Mouse (Mus musculus) layer of hippocampus, postnatal 25 days (tissue): ENCODE results near the gene Crot. TPM values are rescaled to one million over a fixed set of nuclear protein-coding genes. Genes with fewer than 3 reads are reported as not detected.
"Not testable (repeated sequence)": the region's sequence is repeated elsewhere in the genome, so short reads cannot be mapped to it uniquely, and the experiment has no call there.

Experiments
- DNase-seq, 2 experiments: peaks; one replicate each; pipeline ENCODE4 v3.0.0; 2022; ENCODE audit warnings: mixed read lengths in 2 of 2, low spot score in 1 of 2; ENCODE audit errors: extremely low spot score in 1 of 2
- total RNA-seq, 2 experiments: library from RNA; stranded (reverse); gene quantifications; 2 replicates each; pipeline ENCODE4 v1.2.3; 2021

The Crot gene
- total RNA-seq = 10 to 100 TPM; 23.8 to 25.2 TPM

DNA sequence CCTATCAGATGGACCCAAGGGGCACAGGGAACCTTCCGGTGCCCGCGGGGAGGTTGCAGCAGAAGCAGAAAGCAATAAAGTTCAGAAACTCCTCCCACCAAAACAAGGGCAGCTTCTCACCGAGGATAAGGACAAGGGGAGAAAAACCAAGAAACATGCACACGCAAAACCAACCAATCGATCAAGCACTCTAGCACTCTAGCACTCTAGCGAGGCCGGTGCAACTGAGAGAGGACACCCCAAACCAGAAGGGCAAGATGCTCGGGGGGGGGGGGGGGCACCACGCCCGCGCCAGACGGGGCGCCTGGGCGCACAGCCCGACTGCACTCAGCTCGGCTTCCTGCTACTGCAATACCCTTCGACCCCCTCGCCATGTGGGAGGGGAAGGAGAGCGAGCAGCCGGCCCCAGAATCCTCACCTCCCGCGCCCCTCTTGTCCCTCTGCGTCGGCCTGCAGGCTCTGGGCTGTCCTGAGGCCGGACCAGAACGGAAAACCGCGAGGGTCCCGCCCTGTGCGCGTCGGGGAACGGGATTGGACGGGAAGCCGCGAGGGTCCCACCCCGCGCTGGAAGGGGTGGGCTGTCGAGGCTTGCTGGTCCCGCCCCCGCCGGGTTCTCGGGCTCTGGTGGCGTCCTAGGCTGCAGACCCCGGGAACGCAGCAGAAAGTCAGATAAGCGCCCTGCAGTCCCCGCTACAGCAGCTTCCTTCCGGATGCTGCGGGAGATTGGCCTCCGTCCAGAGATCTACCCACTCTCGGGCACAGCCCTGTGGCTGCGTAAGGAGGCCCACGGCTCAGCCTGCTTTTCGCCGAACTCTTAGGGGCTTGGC lies at the start of gene Crot:
Crot (minus strand) TSS at position 639 of the 827 bp plus-strand sequence.
- peak; percentile 84 to 87 for DNase-seq

DNA sequence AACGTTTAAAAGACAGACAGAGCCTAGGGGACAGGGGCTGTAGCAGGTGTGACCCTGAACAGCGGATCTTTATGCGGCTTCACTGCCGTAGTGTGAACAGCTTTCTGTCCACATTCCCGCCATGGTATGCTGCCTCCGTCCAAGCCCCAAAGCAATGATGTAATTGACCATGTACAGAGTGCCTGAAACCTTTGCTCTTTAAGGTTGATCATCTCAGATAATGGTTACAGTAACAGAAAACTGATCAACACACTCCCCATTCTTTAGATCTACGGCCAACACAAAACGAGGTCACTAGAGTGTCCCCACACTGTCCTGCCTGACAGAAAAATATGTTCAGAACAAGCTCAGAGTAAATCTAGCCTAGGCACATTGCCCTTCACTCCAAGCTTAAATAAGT lies 48.8 kb upstream of the Crot start:
- no peak for DNase-seq

DNA sequence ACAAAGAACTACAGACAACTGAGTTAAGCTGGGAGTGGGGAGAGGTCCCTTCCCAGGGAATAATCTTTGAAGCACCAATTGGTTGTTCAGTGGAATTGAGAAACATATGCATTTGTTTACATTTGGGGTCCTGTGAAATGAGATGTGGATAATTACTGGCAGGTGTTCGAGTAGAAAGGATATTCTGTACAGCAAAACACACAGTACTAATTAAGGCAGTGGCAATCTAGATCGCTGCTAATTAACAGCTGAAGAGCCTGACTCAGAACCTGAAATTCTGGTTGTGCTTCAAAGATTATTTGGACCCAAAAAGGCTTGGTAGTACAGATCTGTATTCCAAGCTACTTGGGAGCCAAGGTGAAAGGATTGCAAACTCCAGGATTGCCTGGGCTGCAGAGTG lies 47.7 kb upstream of the Crot start:
- DNase-seq = no peak

DNA sequence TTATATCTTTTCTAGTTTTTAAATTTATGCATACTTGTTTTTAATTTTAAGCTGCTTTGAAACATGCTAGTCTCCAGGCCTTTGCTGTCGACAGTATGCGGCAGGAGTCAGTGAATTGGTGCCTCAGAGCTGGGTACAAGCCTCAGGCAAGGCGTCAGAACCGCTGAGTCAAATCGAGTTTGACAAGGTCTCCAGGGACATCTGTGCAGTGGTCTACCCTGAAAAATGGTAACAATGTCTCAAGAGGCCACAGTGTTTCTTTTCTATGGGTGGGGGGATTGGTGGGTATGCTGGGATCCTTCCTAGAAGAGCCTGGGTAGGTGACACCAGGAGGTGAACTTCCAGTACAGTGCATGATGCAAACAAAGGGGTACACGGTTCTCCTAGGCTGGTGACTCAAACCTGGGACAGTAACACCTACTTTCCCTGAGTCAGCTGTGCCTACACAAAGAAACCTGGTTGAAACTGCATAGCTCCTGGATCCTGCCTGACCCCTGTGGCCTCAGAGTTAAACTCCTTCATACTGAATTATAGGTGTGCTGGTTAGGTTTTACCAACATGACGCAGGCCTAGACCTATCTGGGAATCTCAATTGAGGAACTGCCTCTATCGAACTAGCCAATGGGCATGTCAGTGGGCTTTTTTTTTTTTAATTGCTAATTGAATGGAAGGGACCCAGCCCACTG lies 46.6 kb upstream of the Crot start:
- no peak for DNase-seq

- DNase-seq = no peak
Measured at GRCm38 (mm10) chr5:9042721-9043416, 45.7 kb upstream of the Crot start.

DNA sequence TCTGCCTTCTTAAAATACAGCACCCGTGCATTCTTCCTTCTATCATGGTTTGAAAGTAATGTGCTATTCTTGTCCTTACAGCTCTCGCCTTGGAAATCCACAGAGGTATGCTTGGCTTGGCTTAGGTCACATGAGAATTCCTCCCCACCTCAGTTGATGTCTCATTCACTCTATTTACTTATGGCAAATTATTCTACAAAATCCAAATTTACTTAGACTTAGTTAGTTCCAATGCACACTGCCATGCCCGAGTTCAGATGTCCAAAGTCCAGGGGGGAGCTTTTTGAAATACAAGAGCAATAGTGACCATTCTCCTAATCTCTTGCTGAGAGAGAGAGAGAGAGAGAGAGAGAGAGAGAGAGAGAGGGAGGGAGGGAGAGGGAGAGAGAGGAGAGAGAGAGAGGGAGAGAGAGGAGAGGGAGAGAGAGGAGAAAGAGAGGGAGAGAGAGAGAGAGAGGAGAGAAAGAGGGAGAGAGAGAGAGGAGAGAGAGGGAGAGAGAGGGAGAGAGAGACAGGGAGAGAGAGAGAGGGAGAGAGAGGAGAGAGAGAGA lies 43.6 kb upstream of the Crot start:
- no peak for DNase-seq

GRCm38 (mm10) chr5:9039978-9040377 lies 42.9 kb upstream of the Crot start:
- DNase-seq = no peak

DNA sequence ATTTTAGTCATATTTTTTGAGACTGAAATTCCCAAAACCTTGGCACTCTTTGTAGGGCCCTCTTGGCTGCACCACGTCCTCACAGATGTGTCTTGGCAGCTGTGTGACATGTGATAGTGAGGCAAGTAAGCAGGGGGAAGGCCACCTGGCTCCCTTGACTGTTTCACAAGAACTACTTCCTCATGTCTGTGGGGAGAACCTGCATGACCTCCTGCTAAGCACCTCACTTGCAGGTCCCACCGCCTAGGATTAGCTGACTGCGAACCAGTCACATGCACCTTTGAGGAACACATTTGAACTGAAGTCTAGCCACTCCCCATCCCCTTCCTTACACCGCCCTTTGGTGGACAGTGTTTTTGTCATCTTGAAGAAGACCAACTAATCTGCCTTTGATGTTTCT lies 40.2 kb upstream of the Crot start:
- DNase-seq = no peak

GRCm38 (mm10) chr5:9035457-9035856 lies 38.3 kb upstream of the Crot start:
- no peak for DNase-seq

GRCm38 (mm10) chr5:9034535-9034934 lies 37.4 kb upstream of the Crot start:
- DNase-seq = no peak

DNA sequence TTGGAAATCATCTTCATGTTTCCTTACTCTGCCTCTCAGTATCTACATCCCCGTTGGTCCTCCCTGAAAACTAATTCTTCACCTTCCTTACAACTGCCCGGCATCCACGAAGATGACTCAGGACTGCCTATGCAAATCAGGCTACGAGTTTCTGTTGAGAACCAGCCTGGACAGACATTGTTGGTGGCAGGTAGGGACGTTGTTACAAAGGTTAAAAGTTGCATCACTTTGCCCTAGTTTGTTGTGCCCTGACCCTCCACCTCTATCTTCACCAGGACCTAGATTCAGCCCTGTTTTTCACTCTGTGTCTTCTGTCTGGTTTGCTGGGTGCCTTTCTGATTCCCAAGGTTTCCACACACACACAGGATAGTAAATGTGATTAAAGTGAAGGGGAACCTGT lies 36.7 kb upstream of the Crot start:
- no peak for DNase-seq

DNA sequence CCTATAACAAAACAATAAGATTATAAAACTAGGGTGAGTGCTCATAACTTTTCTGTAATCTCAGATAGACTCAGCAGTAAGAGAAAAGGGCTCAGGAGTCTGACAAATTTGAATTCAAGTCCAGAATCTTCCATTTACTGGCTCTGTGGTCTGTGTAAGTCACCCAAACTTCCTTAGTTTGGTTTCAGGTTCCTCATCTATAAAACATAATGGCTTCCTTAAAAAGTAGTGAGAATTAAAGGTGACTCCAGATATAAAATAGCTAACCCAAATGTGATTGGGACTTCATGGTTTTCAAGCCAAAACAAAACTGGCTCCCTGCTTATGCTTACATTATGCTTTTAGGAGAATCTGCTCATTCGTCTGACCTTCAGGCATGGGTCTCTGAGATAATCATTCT lies 35.5 kb upstream of the Crot start:
- no peak for DNase-seq

- no peak for DNase-seq
Measured at GRCm38 (mm10) chr5:9032101-9032590, 35.0 kb upstream of the Crot start.

- no peak for DNase-seq
Measured at GRCm38 (mm10) chr5:9028266-9028841, 31.2 kb upstream of the Crot start.

- no peak for DNase-seq
Measured at GRCm38 (mm10) chr5:9015352-9015751, 18.2 kb upstream of the Crot start.

GRCm38 (mm10) chr5:9014774-9015173 lies 17.6 kb upstream of the Crot start:
- no peak for DNase-seq

DNA sequence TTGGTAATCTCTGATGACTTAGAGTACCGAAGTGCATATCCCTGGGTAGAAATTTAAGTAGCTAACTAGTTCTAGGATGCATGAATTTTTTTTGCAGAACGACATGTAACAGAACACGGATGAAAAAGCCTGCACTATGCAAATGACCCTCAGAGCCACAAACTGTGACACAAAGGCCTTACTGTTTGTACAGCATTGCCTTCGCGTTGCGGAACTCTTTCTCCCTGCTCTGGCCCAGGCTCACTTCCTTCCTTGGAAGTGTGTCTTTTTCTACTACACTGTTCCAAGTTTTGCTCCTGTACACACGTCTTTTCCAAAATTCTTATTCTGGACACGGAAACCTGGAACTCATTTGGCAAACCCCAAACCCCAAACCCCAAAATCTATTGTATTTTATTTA lies 14.2 kb upstream of the Crot start:
- no peak for DNase-seq

DNA sequence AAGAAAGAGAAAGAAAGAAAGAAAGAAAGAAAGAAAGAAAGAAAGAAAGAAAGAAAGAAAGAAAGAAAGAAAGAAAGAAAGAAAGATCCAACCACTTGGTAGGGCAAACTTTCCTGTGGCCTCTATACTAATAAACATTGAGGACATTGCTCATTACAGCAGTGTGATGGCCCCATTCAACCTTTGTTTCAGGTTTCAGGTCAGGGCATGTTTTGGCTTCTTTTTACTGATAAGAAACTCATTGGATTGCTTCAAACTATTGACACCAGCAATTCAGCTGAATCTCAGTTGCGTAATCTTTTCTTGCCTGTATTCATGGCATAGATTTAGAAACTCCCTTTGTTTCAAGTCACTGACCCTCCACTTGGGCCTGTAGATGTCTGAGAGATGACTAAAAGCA lies 13.0 kb upstream of the Crot start:
- DNase-seq = no peak

DNA sequence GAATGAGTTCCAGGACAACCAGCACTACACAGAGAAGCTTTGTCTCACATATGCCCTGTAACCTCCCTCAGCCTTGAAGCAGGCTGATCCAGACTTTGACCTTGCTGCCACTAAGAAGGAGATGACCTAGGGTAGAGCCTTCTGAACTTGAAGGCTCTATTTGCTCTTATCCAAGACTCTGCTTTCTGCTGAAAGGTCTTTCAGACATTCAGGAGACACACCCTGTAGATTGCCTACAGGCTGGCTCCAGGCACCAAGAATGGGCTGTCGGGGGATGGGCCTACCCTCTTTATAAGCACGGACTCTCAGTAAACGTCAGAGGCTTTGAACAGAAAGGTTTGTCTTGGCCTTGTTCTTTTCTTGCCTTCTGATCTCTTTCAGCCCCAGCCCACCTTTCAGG lies 9.5 kb upstream of the Crot start:
- DNase-seq = not testable (repeated sequence)

DNA sequence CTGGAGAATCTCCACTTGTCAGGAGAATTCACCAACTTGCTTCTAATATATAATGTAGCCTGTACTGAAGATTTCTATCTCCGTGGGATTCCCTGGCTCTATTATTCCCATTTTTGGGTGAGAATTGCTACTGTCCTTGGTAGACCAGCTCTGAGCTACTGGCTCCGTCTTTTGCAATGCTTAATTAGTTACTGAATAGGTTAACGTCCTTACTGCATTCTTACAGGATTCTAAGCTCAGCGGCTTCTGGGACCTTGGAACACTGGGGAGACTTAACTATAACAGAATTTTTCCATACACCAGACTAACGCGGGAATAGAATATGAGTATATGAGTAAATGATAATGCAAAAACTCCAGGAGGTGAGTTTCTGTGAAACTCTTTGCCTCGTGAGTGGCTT lies 2.9 kb upstream of the Crot start:
- DNase-seq = not testable (repeated sequence)

DNA sequence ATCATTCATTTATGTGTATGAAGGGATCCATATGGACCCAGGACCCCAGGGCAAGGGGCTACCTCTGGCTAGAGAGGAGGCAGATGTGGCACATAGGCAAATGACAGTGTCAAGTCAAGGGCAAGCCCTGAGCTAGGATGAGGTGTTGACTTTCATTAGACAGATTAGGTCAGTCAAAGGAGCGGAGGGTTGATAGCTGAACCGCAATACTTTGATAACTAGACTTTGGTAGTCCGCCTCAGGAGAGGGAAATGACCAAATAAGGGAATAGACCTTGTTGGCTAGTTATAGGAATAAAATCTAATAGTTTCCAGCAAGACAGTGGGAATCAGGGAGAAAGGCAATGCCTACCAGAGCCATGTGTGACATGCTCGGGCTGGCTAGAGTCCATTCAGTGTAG lies 2.0 kb upstream of the Crot start:
- no peak for DNase-seq
